Mouse (Mus musculus) liver, embryonic 11.5 days (tissue): ENCODE results near the gene Kif14. TPM values are rescaled to one million over a fixed set of nuclear protein-coding genes. Genes with fewer than 3 reads are reported as not detected.
"Not testable (repeated sequence)": the region's sequence is repeated elsewhere in the genome, so short reads cannot be mapped to it uniquely, and the experiment has no call there.

Experiments
- ATAC-seq: fragments of 200-750 bp; cut with Nextera tagmentation; replicated peaks from 2 replicates; pipeline ENCODE4 v1.8.0; 2017; ENCODE audit warnings: moderate number of reproducible peaks, mild to moderate bottlenecking, moderate TSS enrichment, moderate library complexity; ENCODE audit not compliant: low FRiP score
- DNase-seq: peaks from one replicate; pipeline ENCODE4 v3.0.0-alpha.2; 2017; ENCODE audit warnings: low spot score
- H3K27ac ChIP-seq: fragments of 300-500 bp; sonication (generic); 2 replicates; pipeline ENCODE4 v1.5.1; 2014; ENCODE audit warnings: mild to moderate bottlenecking, low read depth, low read length, control low read depth
- H3K27me3 ChIP-seq: fragments of 300-500 bp; sonication (generic); replicated peaks from 2 replicates; pipeline ENCODE4 v1.6.1; 2014; ENCODE audit warnings: low read length, mixed read lengths; ENCODE audit not compliant: control insufficient read depth, insufficient read depth
- H3K36me3 ChIP-seq: fragments of 300-500 bp; sonication (generic); 2 replicates; pipeline ENCODE4 v1.6.1; 2014; ENCODE audit warnings: mild to moderate bottlenecking, low read length, moderate library complexity, mixed read lengths; ENCODE audit not compliant: control insufficient read depth, insufficient read depth
- H3K4me1 ChIP-seq: fragments of 300-500 bp; sonication (generic); replicated peaks from 2 replicates; pipeline ENCODE4 v1.6.1; 2014; ENCODE audit warnings: low read length, mixed read lengths; ENCODE audit not compliant: control insufficient read depth, insufficient read depth
- H3K4me2 ChIP-seq: fragments of 300-500 bp; sonication (generic); 2 replicates; pipeline ENCODE4 v1.6.1; 2014; ENCODE audit warnings: mild to moderate bottlenecking, control low read depth, moderate library complexity
- H3K4me3 ChIP-seq: fragments of 300-500 bp; sonication (generic); 2 replicates; pipeline ENCODE4 v1.5.1; 2014; ENCODE audit warnings: low read depth, low read length, control low read depth
- H3K9ac ChIP-seq: fragments of 300-500 bp; sonication (generic); 2 replicates; pipeline ENCODE4 v1.6.1; 2014; ENCODE audit warnings: low read depth, low read length, control low read depth
- H3K9me3 ChIP-seq: fragments of 300-500 bp; sonication (generic); 2 replicates; pipeline ENCODE4 v1.6.1; 2016; ENCODE audit warnings: low read length, inconsistent platforms, mixed read lengths; ENCODE audit not compliant: control insufficient read depth
- WGBS: fragments of 180-500 bp; shearing (Covaris S2); extraction: QIAGEN DNeasy Blood & Tissue Kit; methylation state at CpG from one replicate; pipeline ENCODE4 v1.1.7; 2014; 5-methylcytosine and 5-hydroxymethylcytosine counted together
- polyA plus RNA-seq: library from polyadenylated mRNA; unstranded; fragments of >200 nt; fragmentation: Nextera tagmentation; extraction: Ambion mirVana; gene quantifications from 2 replicates; pipeline ENCODE4 v1.2.1, GENCODE M21; 2014

Gene Kif14
- polyA plus RNA-seq, 1 experiment from 2014 or later = 9.3 TPM

- Histone ChIP-seq H3K27me3 (no peaks in the 10 kb centered on the region), H3K4me3 (no peak overlapping the region), H3K9me3 (no peaks in the 10 kb centered on the region), H3K27ac (no peak overlapping the region), H3K9ac (no peak overlapping the region), H3K36me3 (no peaks in the 10 kb centered on the region), H3K4me1 (no peaks in the 10 kb centered on the region), H3K4me2 (no peak overlapping the region)
- no peak for ATAC-seq
- no peak for DNase-seq
- WGBS = 53% methylated on average over 7 of the region's 7 CpGs
These were observed 89.7 kb downstream of the Kif14 start for GRCm38 (mm10) chr1:136555892-136556291.

DNA sequence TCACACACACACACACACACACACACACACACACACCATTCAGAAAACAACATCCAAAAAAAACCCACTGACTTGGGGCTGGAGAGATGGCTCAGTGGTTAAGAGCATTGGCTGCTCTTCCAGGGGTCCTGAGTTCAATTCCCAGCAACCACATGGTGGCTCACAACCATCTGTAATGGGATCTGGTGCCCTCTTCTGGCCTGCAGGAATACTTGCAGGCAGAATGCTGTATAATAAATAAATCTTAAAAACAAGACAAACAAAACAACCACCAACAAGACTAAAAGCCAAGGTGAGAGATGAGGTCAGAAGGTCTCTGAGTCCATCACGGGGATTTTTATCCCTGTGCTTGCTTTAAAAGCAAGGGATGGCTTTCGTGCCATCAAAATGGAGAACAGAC lies 90.5 kb downstream of the Kif14 start:
- not testable (repeated sequence) for H3K4me3 ChIP-seq, H3K4me2 ChIP-seq, H3K27me3 ChIP-seq, ATAC-seq, H3K36me3 ChIP-seq, H3K27ac ChIP-seq, H3K9me3 ChIP-seq, H3K9ac ChIP-seq, H3K4me1 ChIP-seq, DNase-seq
- WGBS = 87% methylated on average over 2 of the region's 2 CpGs

DNA sequence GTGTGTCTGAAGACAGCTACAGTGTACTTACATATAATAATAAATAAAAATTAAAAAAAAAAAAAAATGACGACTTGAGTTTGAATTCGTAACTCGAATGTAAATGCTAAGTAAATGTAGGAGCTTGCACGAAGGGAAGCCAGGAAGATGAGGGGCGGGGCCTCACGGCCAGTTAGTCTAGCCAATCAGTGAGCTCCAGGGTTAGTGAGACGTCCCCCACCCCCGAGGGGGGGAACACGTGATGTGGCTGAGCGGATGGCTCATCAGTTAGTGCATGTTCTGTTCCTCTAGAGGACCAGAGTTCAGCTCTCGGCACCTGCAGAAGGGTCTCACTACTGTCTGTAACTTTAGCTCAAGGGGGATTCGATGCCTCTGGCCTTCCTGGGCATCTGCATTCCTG lies 91.3 kb downstream of the Kif14 start:
- H3K27me3 ChIP-seq = no peaks in the 10 kb centered on the region
- H3K9me3 ChIP-seq = no peaks in the 10 kb centered on the region
- WGBS = 83% methylated on average over 12 of the region's 12 CpGs
- no peak overlapping the region for H3K9ac ChIP-seq
- H3K27ac ChIP-seq = no peak overlapping the region
- H3K4me3 ChIP-seq = no peak overlapping the region
- H3K4me2 ChIP-seq = no peak overlapping the region
- no peak for DNase-seq
- ATAC-seq = no peak
- no peaks in the 10 kb centered on the region for H3K36me3 ChIP-seq
- peaks cover 3% of the 10 kb centered on the region; the same call in 1 of the 2 replicates for H3K4me1 ChIP-seq

- Histone ChIP-seq H3K9me3 (no peaks in the 10 kb centered on the region), H3K4me3 (no peak overlapping the region), H3K36me3 (no peaks in the 10 kb centered on the region), H3K9ac (no peak overlapping the region), H3K4me1 (peaks cover 3% of the 10 kb centered on the region; the same call in 1 of the 2 replicates), H3K27ac (no peak overlapping the region), H3K4me2 (no peak overlapping the region), H3K27me3 (no peaks in the 10 kb centered on the region)
- no peak for ATAC-seq
- no peak for DNase-seq
- WGBS = 76% methylated on average over 5 of the region's 5 CpGs
These were observed 92.6 kb downstream of the Kif14 start for GRCm38 (mm10) chr1:136558762-136559161.

DNA sequence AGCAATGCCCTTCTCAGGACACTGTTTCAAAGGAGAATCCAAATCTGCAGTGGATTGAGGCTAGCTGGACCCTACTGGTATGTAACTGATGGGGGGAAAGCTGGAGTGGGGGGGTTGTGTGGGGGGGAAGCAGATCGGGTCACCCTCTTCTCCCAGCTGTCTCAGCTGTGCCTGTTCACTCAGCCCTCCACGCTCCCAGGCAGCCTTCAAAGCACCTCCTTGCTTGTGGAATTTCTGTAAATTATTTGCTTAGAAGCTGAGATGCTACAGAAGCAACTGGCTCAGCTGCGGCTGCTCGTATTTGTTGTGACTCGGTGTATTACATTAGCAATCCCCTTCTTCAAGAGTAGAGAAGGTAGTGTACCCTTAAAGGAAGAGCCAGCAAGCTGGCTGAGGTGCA lies 93.1 kb downstream of the Kif14 start:
- Histone ChIP-seq H3K27me3 (no peaks in the 10 kb centered on the region), H3K36me3 (no peaks in the 10 kb centered on the region), H3K4me3 (no peak overlapping the region), H3K4me2 (no peak overlapping the region), H3K9me3 (no peaks in the 10 kb centered on the region), H3K27ac (no peak overlapping the region), H3K4me1 (peaks cover 3% of the 10 kb centered on the region; the same call in 1 of the 2 replicates), H3K9ac (no peak overlapping the region)
- ATAC-seq (no peak), DNase-seq (no peak)
- WGBS = 66% methylated on average over 5 of the region's 5 CpGs

DNA sequence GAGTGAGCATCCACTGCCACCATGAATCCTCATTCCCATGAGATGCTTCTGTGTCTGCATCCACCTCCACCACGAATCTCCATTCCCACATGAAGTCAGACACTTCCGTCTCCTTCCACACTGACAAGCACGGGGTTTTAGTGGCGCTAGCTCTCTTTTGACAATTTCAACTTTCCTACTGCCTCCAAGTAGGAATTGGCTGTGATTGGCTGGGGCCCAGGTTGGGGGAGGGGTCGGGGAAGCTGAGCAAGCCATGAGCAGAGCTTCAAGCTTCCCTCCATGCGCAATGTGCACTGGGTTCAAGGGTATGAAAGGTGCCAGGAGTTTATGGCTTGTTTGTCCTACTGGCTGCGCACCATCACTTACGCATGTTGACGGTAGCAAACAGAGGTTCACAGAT lies 93.6 kb downstream of the Kif14 start:
- H3K27ac ChIP-seq = no peak overlapping the region

DNA sequence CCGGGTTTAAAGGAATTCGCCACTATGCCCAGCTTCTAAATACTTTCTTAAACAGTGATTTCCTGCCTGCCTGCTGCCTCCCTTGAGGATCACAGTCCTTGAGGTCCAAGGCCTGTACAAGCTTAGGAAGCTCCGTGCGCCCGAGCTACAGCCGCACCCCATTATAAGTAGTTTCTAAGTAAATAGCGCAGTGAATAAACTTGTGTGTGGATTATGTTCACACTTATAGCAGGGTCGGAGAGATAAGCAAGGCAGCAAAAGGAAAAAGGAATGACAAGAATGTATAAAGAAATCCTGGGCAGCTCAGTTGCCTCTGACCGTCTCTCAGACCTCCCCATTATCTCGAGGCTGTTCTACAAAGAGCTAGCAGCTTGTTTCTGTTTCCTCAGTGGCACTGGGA lies 95.7 kb downstream of the Kif14 start:
- H3K27me3 ChIP-seq = no peaks in the 10 kb centered on the region
- no peak overlapping the region for H3K27ac ChIP-seq
- H3K4me3 ChIP-seq = no peak overlapping the region
- no peak for DNase-seq
- H3K36me3 ChIP-seq = no peaks in the 10 kb centered on the region
- no peak for ATAC-seq
- H3K9ac ChIP-seq = no peak overlapping the region
- no peak overlapping the region for H3K4me2 ChIP-seq
- no peaks in the 10 kb centered on the region for H3K9me3 ChIP-seq
- WGBS = 52% methylated on average over 10 of the region's 10 CpGs
- H3K4me1 ChIP-seq = peaks cover 3% of the 10 kb centered on the region; the same call in 1 of the 2 replicates

More for the DNA sequence above, 93.6 kb downstream of the Kif14 start:
- Histone ChIP-seq H3K4me1 (peaks cover 3% of the 10 kb centered on the region; the same call in 1 of the 2 replicates), H3K9me3 (no peaks in the 10 kb centered on the region), H3K27me3 (no peaks in the 10 kb centered on the region), H3K4me2 (no peak overlapping the region), H3K36me3 (no peaks in the 10 kb centered on the region), H3K4me3 (no peak overlapping the region), H3K9ac (no peak overlapping the region)
- ATAC-seq (no peak), DNase-seq (no peak)
- 77% methylated on average over 9 of the region's 9 CpGs for WGBS

DNA sequence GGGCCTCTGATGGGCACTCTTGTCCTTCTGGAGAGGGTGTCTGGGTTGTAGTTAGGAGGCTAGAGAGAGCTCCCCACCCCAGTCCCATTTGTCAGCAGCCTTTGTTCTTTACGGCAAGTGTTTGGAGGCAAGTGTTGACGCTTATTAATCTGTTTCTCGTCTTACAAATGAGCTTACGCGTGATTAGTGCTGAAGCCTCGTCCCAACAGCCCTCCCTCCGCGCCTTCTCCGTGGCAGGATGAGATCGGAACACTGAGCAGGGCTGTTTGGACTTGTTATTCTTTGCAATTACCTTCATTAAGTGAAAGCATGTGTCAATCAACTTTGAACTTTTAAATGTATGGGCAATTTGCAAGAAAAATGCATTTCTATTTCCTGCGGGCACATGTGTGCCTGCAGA lies 97.0 kb downstream of the Kif14 start:
- 62% methylated on average over 11 of the region's 11 CpGs for WGBS
- no peak overlapping the region for H3K4me2 ChIP-seq
- ATAC-seq = no peak

DNA sequence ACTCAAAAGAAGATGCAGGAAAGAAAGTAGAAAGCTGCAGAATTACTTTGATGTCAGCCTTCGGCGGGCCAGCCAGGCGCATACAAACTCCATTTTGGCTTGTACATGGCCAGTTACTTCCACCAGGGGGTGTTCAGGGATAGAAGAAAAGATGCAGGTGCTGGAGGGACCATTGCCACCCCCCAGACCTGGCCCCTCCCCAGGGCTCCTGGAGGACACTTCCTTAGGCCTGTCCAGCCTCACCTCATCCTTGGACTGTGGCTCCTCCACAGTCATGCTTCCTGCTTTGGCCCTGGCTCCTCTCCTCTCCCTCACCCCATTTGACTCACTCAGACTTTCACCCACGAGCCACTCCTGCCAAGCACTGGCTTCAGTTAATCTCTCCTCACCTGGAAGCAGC lies 98.8 kb downstream of the Kif14 start:
- no peak for ATAC-seq
- Histone ChIP-seq H3K9ac (no peak overlapping the region), H3K4me2 (no peak overlapping the region), H3K4me3 (no peak overlapping the region), H3K9me3 (no peaks in the 10 kb centered on the region), H3K36me3 (no peaks in the 10 kb centered on the region), H3K4me1 (peaks cover 3% of the 10 kb centered on the region; the same call in 1 of the 2 replicates), H3K27me3 (no peaks in the 10 kb centered on the region), H3K27ac (no peak overlapping the region)
- DNase-seq = no peak
- 66% methylated on average over 4 of the region's 4 CpGs for WGBS

More for the DNA sequence above, 97.0 kb downstream of the Kif14 start:
- peaks cover 3% of the 10 kb centered on the region; the same call in 1 of the 2 replicates for H3K4me1 ChIP-seq
- H3K4me3 ChIP-seq = no peak overlapping the region
- H3K9me3 ChIP-seq = no peaks in the 10 kb centered on the region
- H3K27me3 ChIP-seq = no peaks in the 10 kb centered on the region
- H3K9ac ChIP-seq = no peak overlapping the region
- no peaks in the 10 kb centered on the region for H3K36me3 ChIP-seq
- no peak for DNase-seq
- no peak overlapping the region for H3K27ac ChIP-seq
